Mouse (Mus musculus): ENCODE measurements around the gene Lilrb4a. TPM values are rescaled to one million over a fixed set of nuclear protein-coding genes. Genes with fewer than 3 reads are reported as not detected.

Lilrb4a gene
- polyA plus RNA-seq (2017; shearing (Covaris generic)), result 419 TPM

GRCm38 (mm10) chr10:51490691-51491090 is at the start of gene Lilrb4a:
Gene Lilrb4a (plus strand): TSS chr10:51490956.

GRCm38 (mm10) chr10:51480397-51480796 is 10.4 kb upstream of the Lilrb4a start, which contains the start of the genes Gm49339 and Lilr4b:
Gene Gm49339 (plus strand): TSS chr10:51480612.
Gene Lilr4b (plus strand): TSS chr10:51480632.

Other genes starting within 250 kb of the Lilrb4a start
- 40.6 TPM for gene Gm49339, start 10.3 kb upstream of the Lilrb4a start, polyA plus RNA-seq (2017; shearing (Covaris generic))
- gene Lilr4b, start 10.3 kb upstream of the Lilrb4a start, polyA plus RNA-seq (2017; shearing (Covaris generic)), result 409 TPM
- not detected for gene Fam162b, start 99.6 kb downstream of the Lilrb4a start, polyA plus RNA-seq (2017; shearing (Covaris generic))
- gene Gprc6a, start 140.5 kb downstream of the Lilrb4a start, polyA plus RNA-seq (2017; shearing (Covaris generic)), result not detected
- gene Rfx6, start 186.8 kb downstream of the Lilrb4a start, polyA plus RNA-seq (2017; shearing (Covaris generic)), result not detected

Measured in effector memory CD4-positive, alpha-beta T cell, adult 5 months (primary cell).